Mouse (Mus musculus): ENCODE measurements around the gene Apmap.
"Not testable (repeated sequence)": the region's sequence is repeated elsewhere in the genome, so short reads cannot be mapped to it uniquely, and the experiment has no call there.

Apmap gene

DNA sequence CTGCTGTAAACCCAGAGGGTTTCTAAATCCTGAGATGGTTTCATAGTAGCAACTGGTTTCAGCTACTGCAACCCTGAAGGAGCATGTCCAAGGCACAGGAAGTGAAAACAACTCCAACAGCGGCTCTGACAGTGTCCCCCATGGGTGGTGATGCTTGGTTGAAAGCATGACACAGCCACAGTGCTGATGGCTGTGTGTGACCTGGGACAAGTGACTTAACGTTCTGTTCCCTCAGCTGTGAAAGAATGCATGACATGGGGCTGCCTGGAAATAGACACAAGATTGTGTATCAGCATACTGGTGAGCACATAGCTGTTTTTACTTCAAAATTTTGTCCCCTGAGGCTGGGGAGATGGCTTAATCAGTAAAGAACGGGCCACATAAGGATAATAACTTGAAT, 13.3 kb upstream of the Apmap start:
- in situ Hi-C loops (cut with MboI, MseI) = no loop called here

DNA sequence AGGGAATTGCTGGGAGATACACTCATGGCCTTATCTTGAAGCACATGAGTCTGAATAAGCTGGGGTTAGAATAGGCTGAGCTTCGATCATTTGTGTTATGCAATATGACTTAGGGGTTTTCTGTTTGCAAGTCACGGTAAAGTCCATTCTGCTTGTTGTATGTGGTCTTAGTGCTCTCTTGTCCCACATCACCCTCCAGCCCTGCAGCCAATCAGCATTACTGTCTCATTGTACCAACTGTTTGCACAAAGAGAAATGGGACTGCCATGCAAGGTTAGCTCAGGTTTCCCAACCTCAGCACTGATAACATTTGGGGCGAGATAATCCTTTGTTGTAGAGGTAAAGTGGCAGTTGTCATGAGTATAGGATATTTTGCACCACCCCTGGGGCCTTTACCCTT, 1.7 kb upstream of the Apmap start:
- in situ Hi-C loops (cut with MboI, MseI) = loop anchor here (5.0 kb wide), 1 partner anchor 62 kb away; no protein-coding TSS in a partner anchor

- in situ Hi-C loops (cut with MboI, MseI) = loop anchor here (5.0 kb wide), 1 partner anchor 42 kb away; no protein-coding TSS in a partner anchor
These were observed 649 bp upstream of the Apmap start for GRCm38 (mm10) chr2:150608872-150609560.

DNA sequence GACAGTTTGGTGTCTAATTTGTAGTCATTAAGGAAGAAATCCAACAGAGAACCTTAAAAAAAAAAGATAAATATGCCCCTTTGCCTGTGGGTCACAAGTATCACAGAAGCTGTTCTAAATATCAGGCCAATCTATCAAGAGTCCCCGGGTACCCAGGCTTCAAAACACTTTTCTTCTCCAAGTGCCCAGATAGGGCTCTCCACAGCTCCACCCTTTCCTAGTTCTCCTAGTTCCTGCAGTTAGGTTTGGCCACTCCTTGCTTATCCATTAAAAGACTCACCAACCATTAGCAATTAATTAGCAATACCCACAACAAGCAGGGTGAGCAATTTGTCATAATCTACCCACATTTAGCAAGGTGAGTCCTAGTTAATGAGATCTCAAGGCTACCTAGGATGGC, 1.3 kb downstream of the Apmap start:
- in situ Hi-C loops (cut with MboI, MseI) = loop anchor here (5.0 kb wide), 1 partner anchor 40 kb away; no protein-coding TSS in a partner anchor

- in situ Hi-C loops (cut with MboI, MseI) = loop anchor here (5.0 kb wide), 1 partner anchor 38 kb away; no protein-coding TSS in a partner anchor
These were observed 3.6 kb downstream of the Apmap start for GRCm38 (mm10) chr2:150604802-150605201.

DNA sequence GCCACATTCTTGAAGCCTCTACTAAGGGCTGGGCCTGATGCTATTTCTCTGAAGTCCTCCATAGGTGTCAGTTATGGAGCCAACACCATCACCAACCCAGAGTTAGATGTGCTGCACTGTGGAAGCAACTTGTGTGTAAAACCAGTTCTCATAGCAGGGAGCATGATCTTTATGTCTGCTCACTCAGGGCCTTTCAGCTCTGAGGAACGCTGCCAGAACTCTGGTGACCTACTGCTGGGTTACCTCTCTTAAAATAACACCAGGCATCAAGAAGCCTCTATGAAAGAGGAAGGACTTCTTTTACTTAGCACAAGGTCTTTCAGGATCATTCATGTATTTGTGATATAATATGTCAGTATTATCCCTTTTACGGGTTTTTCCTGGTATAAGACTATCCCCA, 6.2 kb downstream of the Apmap start:
- in situ Hi-C loops (cut with MboI, MseI) = no loop called here

- in situ Hi-C loops (cut with MboI, MseI) = no loop called here
These were observed 8.1 kb downstream of the Apmap start for GRCm38 (mm10) chr2:150600263-150600662.

- in situ Hi-C loops (cut with MboI, MseI) = loop anchor here (25.0 kb wide), 1 partner anchor 1908 kb away; the partner anchor contains the start of gene Gzf1
These were observed 12.8 kb downstream of the Apmap start for GRCm38 (mm10) chr2:150595411-150596190.

DNA sequence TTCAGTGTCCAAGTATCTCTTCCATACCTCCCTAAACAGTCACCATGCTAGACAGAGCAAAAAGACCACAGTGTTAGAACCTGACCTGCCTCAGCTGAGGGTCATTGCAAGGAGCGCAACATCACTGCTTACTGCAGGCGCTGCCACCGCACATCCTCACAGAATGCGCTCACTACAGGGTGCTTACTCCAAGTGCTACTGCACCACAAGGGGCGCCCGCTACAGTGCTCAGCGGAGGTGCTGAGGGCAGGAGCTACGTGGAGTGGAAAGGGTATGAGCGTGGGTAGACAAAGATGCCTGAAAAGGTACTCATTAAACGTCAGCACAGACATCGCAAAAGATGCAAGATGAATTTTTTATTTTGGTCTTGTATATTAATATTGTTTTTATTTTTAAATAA, 19.3 kb downstream of the Apmap start:
- in situ Hi-C loops (cut with MboI, MseI) = loop anchor here (25.0 kb wide), 1 partner anchor 1902 kb away; the partner anchor contains the start of gene Gzf1

DNA sequence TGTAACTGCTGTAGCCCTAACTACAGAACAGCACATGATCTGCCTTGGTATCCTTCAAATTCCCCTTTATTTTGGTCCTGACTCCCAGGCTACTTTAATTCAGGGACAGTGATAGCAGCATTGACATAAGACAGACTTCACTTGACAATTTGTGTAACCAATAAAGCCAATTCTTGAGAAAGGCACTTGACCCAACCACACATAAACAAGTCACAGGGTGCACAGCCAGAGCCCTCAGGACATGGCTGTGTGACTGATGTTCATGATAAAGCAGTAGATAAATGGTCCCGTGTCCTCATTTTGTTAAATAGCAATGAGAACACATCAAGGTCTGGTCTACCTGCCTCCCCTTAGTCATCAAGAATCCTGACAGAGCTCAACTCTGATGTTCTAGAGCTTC, 28.7 kb downstream of the Apmap start:
- in situ Hi-C loops (cut with MboI, MseI) = loop anchor here (25.0 kb wide), 1 partner anchor 1892 kb away; the partner anchor contains the start of gene Gzf1

- in situ Hi-C loops (cut with MboI, MseI) = loop anchor here (25.0 kb wide), 1 partner anchor 1891 kb away; the partner anchor contains the start of gene Gzf1
These were observed 29.8 kb downstream of the Apmap start for GRCm38 (mm10) chr2:150578603-150579002.

GRCm38 (mm10) chr2:150576256-150576655, 32.1 kb downstream of the Apmap start:
- in situ Hi-C loops (cut with MboI, MseI) = loop anchor here (25.0 kb wide), 1 partner anchor 1889 kb away; the partner anchor contains the start of gene Gzf1

DNA sequence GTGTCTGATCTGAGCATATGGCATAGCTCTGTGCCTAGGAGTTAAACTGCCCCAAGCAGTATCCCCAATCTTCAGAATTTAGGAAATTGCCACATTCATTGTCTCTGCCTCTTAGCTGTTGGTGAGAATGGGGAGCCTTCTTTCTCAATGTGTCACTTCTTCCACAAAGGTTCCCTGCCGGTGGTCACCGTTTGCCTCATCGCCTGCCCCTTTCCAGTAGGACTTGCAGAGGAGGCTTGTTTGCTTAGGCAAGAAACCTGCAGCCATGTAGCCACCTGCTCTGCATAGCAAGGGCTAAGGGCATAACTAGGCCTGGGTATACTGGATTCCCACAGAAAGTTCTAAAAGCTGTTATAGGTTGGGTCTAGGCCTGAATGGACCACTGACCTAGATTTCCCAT, 35.9 kb downstream of the Apmap start:
- in situ Hi-C loops (cut with MboI, MseI) = no loop called here

DNA sequence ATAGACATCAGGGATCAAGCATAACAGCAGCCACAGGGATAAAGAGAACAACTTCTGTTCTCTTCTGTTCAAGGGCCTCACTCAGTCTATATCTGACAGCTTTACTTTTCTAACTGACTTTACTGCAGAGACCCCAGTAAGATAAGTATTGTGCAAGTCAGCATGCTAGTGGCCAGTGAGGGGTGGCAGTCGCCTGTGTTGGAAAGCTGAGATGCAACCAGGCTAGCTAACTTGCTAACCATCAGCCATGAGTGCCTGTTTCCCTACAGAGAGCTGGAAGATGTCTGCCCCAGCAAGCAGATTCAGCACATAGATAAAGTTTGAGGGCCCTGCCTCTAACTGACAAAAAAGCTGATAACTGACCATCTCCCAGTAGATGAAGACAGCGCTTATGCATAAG, 37.6 kb downstream of the Apmap start:
- in situ Hi-C loops (cut with MboI, MseI) = no loop called here

DNA sequence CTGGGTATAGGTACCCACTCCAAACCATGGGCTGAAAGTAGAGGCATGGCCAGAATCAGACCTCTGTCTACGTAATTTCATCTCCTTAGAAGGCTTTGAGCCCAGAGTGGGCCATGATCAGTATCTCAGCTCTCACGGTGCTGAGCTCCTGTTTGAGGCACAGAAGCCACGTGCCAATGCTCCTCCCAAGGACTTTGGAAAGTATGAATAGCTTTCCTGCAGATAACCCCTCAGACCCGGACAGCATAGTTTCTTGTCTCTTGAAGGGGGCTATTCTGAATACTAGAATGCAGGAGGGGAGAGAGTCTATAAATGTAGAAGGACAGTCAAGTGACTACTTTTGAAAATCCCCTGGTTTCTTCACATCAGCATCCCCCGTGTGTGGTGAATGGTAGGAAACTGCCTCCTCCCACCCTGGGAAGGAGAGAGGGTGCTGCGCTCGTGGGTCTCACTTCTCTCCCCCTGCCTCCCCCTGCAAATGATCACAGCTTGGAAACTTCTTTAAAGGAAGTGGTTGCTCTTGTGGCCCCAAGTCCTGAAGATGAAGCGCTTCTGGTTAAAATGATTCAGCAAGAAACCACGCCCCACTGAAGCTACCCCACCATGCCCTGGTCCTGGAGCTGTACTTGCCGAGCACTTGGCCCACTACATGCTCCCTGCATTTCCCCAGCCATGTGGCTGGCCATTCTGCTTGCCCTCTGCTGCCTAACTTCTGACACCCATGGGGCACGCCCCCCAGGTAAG, 38.3 kb downstream of the Apmap start, which contains the start of gene Cst7:
Gene Cst7, plus strand, starts transcription at position 569 of the 744 bp plus-strand sequence.
- in situ Hi-C loops (cut with MboI, MseI) = loop anchor here (5.0 to 10.0 kb wide), 4 partner anchors 37 to 435 kb away; partner anchors contain the start of genes Apmap and Zfp120

DNA sequence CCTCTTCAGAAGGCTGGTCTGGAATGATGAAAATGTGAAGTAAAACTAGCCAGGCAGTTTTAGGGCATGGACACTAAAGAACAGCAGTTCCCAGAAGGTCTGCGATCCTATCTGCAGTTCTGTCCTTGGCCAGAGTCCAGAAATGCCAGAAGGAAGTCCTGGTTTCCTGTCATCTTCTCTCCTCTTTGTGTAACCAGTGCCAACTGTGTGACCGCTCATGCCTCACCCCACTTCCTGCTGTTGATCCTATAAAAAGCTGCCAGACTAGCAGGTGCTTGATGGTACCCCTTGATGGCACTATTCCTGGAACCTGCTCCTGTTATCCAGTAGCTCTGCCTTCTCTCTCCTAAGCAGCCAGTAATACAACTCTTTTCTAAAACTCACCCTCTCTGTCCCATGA, 41.3 kb downstream of the Apmap start:
- in situ Hi-C loops (cut with MboI, MseI) = loop anchor here (5.0 to 10.0 kb wide), 4 partner anchors 40 to 432 kb away; partner anchors contain the start of genes Apmap and Zfp120

- in situ Hi-C loops (cut with MboI, MseI) = no loop called here
These were observed 49.8 kb downstream of the Apmap start for GRCm38 (mm10) chr2:150558568-150558967.

DNA sequence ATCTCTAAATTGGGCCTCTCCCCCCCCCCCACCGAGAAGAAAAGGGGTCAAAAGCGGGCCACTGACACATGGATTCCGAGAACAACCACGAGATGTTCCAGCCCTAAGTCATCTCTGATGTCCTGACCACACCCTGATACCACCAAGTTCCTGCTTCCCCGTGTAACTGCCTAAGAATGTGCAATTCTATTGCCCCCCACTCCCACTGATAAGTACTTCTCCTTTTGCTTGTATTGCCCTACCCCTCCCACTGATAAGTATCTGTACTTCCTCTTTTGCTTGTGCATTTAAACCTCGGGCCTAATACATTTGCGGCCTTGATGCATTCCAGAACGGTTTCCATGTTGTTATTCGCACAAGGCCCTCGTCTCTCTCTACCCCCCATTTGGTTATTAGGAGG, 58.8 kb downstream of the Apmap start:
- in situ Hi-C loops (cut with MboI, MseI) = not testable (repeated sequence)
